Mouse (Mus musculus) spleen, postnatal 10 days (tissue): ENCODE measurements around the gene Pde4d.

Experiments used
- DNase-seq, 2 experiments: peaks; one replicate each; pipeline ENCODE4 v3.0.0; 2021 to 2022; ENCODE audit warnings: low spot score in 2 of 2

Gene Pde4d

DNA sequence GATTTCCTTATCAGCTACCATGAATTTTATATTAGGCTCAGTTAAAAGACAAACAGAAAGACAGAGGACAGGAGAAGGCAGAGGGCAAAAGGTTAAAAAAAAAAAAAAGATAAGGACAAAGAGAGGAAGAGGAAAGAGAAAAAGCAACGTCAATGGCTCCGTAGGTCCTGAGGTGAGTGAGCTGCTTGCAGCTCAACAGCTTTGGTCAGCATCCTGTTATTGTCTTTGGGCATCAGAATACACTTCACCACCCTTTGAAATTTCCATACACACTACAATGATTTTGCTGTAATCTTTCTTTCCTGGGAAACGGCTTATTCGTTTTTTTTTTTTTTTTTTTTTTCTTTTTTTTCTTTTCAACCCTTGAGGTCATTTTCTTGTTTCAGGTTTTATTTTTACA, 788.9 kb downstream of the Pde4d start:
- DNase-seq: no peak

DNA sequence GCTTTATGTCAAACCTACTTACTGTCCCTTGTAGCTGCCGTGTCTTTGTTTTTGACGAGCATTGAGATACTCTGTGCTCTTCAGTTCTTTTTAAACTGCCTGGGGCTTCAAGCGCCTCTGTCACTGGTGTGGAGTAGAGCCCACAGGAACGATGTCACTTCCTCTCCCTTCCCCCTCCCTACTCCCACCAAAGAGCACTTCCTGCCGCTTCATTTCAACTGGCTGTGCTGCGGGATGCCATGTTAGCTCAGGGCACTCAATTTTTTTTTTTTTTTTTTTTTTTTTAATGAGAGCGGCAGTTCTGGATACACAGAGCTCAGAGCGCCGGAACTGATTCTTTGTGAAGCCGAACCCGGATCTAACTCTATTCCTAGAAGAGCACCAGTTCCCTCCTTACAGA, 789.5 kb downstream of the Pde4d start:
- peak in 1 of 2 experiments; percentile 52 for DNase-seq

DNA sequence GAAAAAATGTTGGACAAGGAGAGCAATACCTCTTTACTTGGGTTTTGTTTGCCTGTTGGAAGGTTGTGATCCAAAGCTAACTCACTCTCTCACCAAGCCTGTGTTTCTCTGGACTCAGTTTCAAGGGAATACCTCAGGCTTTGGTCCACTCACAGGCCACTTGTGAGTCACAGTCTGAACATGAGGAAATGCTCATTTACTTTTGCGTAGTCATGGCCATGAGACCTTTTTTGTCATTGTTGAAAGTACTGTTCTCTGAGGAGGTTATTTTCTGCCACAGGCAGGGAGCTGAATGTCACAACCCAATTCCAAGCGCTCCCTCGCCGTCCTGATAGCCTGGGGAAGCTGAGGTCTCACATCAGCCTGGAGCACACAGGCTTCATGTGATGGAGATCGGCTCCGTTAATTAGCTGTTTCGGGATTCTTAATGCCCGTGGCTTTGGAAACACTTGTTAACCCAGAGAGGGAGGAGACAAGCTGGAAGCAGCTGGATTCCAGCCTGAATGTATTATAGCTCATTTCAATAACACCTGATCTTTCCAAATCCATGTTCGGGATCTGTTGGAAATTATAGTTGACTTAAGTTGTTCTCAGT, 792.8 kb downstream of the Pde4d start:
- no peak for DNase-seq

DNA sequence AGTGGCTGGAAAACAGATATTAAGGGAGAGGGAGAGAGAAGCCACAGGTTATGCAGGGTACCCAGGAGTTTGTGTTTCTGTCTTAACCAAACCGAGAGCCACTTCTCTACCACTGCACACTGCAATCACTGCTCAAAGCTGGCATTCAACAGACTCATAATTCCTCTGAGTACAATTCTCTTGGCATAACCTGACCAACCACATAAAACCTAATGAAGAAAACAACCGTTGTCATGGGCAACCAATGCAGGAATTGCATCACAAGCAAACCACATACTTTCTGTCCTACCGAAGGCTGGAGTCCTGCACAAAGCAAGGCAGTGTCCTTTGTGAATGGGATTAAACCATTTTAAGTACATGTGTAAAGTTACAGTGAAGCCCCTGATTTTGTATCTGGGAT, 793.4 kb downstream of the Pde4d start:
- DNase-seq: no peak

DNA sequence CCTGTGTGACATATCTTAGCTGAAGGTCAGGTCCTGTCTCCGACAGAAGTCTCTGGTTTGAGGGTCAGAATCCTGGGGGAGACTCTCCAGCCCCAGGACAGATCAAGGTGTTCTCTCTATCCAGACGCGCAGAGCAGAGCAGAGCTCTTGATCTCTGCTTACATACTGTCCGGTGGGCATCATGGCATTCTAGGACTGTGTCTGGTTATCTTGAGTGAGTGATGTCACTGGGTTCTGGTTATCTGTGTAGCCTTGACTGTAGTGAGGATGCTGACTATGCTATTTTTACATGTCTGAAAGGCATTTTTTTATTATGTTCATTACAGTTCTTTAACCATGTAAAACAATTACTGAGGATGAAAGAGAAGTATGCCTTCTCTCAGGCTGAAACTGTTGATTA, 797.3 kb downstream of the Pde4d start:
- DNase-seq: no peak

DNA sequence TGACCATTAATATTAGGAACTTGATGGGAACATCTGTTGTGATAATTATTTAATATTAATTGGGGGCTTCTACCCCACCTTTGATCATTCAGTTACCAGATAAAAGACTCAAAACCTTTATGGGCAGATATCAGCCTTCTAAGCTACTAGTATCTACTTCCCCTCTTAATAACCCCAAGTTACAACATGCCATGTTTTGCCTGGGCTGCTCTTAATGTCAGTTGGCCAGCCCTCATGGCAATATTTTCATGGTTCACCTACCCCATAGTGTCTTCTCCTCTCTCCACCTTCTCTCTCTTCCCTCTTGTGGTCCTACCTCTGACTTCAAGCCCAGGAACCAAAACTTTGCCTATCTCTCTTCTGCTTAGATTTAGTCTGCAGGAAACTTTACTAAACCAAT, 799.6 kb downstream of the Pde4d start:
- DNase-seq: no peak

DNA sequence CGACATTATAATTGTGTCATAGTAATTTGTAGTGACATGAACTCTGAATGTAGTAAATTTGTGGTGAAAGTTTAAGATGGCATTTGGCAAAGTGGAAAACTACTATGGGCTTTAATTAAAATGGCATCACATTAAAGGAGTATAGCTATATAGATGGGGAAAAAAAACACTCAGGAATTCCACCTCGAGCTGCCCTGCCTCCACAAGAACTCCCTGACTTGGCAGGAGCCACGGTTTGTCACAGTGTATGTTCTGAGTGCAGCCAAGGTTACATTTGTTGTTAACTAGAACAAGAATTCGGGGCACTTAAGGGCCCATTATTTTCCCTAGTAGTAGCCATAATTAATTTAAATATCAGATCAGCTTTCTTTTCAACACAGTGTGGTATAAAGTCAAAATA, 805.9 kb downstream of the Pde4d start:
- no peak for DNase-seq

DNA sequence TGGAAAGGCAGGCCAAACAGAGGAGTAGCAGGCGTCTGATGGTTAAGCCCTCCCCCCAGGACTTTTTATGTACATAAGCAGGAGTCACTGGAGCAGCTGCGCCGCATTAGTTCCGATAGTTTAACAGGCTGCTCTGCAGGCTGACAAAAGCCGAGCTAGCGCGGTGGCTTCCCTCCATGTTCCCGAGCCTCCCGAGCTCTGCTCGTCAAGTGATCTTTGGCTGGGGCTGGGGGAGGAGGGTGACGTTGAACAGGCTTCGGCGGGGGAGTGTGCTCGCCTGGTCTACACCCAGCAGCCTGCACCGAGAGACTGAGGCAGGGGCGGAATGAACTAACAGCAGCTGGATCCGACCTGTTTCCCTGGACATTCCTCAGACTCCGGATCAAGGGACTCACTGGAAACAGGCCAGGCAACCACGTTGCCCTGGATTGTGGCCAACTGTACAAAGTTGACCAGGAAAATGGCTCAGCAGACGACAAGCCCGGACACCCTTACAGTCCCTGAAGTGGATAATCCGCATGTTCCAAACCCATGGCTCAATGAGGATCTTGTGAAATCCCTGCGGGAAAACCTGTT, 810.6 kb downstream of the Pde4d start:
- DNase-seq: peak; percentile 5 to 28

DNA sequence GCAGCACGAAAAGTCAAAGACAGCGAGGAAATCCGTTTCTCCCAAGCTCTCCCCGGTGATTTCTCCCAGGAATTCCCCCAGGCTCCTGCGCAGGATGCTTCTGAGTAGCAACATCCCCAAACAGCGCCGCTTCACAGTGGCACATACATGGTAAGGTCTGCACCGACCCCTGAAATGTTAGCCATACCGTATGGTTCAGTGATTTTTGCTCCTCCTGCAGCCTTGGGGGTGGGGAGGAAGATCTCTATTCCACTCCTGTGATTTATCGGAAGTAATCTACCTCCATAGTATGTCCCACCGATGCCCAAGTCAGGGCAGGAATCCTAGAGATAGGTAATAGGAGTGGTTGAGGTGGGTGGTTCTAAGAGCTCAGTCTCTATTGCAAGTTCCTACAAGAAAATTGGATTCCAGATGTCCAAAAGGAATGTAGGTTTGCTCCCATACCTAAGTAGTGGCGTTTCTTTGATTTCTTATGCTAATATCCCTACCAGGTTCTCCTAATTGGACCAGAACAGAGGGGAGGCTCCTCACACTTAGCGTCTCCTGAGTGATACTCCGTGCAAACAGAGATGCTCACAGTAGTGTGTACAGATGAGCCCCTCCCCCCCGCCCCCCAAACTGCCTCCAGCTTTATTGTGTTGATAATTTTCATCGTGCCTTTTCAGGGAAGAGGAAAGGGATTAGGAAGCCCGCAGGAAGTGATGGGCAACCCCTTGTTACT, 811.2 kb downstream of the Pde4d start:
- no peak for DNase-seq

DNA sequence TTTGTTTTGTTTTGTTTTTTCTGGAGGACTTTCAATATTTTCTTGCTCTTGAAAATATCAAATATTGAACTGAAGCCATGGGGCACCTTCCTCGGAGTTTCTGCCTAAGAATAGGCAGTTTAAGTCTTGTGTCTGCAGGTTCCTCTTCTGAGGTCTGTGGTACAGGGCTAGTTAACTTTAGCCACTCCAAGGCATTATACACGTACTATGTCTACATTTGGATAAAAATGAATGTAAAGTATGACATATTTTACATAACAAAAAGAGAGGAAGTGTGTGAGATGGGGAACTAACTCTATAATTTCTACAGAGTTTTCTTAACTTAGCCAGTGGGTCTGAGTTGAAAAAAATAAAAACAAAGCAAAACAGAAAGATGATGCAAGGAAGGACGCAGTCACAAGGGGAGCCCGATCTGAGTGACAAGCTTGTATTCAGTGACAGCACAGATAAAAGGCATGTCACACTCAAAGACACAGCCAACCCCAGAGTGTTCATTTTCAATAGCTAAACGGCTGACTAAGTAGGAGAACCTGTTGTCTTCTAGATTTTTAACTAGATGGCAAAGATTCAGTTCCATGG, 812.0 kb downstream of the Pde4d start:
- no peak for DNase-seq

DNA sequence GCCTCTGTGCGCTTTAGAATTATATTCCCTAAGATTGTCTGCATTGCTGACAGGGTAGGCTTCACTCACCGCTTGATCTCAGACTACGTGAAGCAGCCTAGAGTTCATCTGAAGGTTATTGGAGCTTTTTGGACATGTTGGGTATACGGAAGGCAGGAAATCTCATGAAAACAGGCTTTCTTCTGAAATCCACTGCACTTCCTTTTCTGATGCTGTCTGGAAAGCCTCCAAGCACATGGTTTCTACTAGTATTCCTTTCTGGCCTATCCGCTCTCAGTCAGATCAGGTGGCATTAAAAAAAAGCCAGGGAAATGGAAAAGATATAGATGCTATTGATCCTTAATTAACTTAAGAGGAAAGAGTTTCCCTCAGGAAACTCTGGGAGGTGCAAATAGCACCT, 812.8 kb downstream of the Pde4d start:
- no peak for DNase-seq

DNA sequence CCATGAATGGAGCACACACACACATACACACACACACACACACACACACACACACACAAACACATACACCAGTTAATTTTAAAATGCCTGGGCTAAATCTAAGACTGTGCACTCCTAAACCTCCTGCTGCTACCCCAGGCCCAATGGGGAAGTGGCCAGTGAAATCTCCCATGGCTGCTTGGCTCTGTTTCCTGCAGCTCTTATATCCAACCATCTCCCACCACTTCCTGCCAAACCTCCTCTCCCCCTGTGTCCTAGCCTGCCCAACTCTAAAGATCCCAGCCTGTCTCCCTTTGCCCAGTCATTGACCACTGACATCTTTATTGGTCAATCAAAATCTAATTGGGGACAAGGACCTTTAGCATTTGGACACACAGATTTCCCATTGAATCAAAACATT, 814.1 kb downstream of the Pde4d start:
- no peak for DNase-seq

DNA sequence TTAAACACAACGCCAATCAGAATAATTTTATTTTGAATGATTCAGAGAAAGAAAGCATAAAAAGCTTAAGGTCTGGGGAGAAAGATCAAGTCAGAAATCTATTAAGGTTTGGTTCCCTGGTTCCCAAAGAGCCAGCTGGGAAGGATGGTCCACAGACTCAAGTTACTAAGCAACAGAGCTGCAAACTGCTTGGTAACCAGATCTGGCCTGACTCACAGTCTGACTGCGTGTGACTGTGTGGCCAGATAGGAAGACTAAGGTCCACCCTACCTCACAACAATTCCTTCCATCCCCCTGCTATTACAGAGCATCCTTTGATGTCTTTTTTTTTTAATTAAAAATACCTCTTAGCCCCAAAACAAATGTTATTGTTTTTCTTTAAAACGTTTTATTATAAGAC, 818.5 kb downstream of the Pde4d start:
- DNase-seq: no peak

DNA sequence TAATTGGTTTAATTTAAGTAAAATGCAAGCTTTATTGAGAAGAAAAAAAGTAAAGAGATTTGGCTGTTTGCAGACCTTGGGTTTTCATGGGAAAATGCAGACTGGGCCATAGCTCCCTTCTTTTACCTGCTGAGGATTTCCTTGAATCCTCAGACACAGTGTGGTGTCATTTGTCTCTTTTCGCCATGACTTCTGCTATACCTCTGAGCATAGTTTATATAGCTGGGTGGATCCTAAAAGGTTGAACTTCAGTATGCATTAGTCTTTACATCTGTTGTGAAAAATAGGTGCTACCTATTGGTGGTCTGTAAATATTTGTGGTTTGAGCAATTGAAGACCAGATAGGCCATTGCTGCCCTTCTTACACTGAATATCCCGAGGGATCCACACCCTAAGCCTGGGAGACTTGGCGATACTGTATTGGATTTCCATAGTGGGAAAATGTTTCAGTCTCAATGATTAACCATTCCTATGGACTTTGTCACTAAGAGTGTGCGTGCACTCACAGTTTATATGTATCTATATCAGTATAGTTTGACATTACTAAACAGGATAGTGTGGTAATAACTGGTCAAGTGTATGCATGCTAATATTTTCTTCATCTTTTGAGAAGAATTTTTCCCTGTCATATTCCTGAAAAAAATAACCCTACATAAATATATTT, 819.0 kb downstream of the Pde4d start:
- no peak for DNase-seq

DNA sequence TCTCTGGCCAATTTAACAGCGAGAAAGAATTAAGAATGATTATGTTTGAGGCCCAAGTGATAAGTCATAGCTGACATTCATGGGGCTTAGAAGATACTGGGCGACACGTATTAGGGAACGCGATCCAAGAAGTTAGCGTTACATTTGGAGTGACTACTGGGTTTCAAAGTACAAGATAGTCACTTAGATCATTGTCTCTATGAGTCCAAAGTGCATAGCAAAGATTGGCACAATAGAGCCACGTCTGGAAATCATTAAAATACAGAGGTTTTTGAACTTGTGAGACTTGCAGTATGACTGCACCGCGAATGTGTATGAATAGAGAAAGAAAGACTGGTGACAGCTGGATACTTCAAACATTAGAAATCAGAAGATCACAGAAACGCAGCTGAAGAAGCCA, 825.1 kb downstream of the Pde4d start:
- DNase-seq: no peak

DNA sequence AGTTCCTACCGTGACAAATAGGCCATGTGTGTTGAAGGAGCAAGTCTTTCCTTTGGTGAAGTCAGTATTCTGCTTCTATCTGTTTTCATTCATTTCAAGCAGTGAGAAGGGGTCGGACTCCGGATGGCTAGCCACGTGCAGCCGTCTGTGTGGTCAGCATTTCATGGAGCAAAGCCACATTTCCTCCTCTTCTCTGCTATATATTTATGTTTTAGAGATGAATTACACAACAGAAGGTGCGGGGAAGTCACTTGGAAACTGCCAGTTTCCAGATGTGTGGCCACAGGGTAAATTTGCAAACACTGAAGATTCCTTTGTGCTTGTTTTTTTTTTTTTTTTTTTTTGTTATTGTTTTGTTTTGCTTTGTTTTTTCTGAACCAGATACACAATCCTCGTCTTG, 828.0 kb downstream of the Pde4d start:
- DNase-seq: no peak

DNA sequence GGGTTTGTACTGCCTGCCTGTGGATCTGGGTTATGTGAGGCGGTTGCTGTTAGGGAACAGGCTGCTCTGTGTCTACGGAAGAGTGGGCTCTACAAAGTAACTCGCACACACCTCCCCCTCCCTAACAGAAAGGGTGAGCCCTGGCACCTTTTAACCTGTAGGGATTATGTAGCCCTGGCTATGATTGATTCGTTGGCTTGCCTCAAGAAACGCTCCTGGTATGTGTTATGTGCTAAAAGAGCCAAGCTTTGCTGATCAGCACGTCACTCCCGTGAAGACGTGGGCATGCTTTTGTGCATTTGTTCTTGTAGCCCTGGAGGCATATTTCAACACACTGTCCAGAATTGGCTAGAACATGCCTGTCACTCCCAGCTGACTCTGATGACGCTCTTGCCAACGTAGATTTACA, 828.8 kb downstream of the Pde4d start:
- no peak for DNase-seq

DNA sequence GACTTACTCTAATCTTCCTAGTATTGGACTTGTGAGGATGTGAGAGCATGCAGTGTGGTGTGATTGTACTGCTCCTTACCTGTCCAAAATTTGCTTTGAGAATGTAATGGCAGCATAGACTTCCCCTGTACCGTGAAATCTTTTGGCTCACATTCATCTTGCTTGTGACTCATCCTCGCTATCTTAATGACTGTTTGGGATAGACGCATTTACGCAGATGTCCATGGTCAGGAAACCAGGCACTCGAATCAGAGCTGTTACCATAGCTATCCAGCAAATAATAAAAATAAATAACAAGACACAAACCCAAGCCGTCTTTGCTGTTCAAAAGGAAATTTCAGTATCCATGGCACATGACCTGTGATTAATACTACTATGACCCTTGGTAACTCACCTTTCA, 829.5 kb downstream of the Pde4d start:
- no peak for DNase-seq

DNA sequence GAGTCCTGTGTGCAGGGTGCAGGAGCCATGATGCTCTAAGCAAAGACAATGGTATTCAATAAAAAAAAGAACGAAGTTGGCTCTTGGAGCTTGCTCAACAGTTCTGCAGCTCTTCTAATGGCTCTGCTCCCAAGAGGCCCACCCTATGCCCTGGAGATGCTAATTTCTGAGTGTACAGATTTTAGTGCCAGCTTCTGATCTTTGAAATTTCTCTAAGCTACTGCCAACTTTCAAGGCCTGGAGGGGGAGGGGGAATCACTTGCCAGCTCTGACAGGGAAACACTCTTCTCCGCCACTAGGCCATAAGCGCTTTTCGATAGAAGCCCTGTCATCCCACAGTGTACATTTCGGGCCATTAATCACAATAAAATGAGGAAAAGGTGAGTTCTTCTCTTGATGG, 830.7 kb downstream of the Pde4d start:
- DNase-seq: no peak

DNA sequence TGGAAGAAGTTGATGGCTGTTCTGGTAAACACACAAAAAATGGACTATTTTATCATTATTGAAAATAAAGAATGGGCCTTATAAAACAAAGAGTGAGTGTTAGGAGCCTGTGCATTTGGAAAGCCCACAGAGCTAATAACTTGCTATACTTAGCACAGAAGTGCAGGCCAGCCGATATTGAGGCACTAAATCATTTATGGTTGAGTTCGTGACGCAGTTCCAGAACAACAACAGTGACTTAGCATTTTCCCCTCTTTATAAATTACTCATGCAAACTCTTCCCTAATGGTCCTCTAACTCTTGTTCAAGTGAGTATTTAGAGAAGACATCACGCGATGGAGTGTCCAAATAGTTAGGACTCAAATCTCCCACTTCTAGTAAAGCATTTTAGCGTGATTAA, 837.7 kb downstream of the Pde4d start:
- no peak for DNase-seq

DNA sequence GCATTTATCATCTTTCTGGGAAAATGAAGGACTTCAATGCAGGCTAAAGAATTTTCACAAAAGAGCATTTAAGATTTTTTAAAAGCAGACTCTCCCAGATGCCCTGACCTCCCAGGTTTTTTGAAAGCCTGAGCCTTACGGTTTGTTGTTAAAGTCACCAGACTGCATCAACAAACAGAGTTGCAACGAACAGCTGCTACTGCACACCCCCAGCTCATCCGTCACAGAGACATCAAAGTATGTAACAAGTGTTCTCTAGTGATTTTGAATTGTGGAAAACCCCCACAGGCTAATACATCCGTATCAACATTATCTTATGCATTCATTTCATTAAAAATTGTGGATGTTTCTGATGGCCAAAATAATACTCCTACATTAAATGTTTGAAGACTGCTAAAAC, 841.2 kb downstream of the Pde4d start:
- DNase-seq: no peak

DNA sequence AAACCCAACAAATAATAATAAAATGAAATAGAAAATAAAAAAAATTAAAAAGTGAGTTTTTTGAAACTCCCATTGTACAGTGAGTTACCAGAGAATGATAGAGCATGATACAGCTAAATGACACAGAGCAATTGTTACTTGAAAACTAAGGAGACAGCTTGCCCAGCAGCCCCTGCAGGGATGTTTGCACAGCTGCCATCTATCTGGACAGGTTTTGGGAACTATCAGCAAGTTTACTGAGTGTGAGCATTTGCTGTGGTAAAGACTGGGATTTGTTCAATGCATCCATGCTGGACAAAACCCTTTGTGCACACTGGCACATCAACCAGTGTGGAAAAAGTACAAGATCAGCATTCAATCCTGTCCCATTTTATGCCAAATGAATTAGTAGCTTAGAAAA, 843.3 kb downstream of the Pde4d start:
- no peak for DNase-seq
